Mouse (Mus musculus) ovary, postnatal 36 days (tissue): ENCODE results near the gene Olfr181.

Source experiments
- DNase-seq: peaks from one replicate; pipeline ENCODE4 v3.0.0; 2022; ENCODE audit warnings: low spot score, mixed read lengths

Gene Olfr181

DNA sequence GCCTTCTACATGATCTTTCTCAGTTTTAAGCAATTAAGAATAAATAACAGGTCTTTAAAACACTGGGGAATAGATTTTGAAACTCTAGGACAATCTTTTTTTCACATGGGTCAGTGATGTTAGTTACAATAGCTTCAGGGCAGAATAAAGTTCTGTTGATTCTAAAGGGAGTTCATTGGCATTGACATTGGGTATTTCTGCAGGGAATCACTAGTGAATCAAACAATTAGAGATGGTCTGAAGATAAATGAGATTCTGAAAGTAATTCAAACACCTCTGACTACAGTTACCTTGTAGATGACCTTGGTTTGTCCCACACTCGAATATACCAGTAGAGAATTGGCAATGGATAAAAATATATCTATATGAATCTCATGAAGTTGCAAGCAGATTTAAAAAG, at the start of gene Olfr181:
Gene Olfr181, minus strand, starts transcription at position 101 of the 400 bp plus-strand sequence.
- no peak for DNase-seq

GRCm38 (mm10) chr16:58929292-58929691, 737 bp upstream of the Olfr181 start, which contains the start of gene Olfr180:
TSS of gene Olfr180 (minus strand) at chr16:58929392.
- DNase-seq = no peak

DNA sequence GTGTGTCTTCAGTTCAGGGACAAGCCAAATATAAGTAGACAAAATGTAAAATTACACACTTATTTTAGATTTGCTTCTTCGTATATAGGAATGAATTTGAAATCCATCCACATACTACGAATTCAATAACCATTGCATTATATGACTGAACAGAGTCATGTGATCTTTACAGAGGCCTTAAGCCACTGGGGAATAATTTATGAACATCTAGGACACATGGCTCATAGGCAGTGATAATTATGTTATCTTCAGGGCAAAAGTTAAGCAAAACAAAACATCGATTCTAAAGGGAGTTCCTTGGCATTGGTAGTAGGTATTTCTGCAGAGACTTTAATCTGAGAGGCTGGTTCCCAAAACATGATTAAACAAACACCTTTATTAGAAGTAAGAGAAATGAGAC, 36.6 kb downstream of the Olfr181 start, which contains the start of gene Olfr178:
Gene Olfr178, minus strand, starts transcription at position 101 of the 400 bp plus-strand sequence.
- DNase-seq = no peak

DNA sequence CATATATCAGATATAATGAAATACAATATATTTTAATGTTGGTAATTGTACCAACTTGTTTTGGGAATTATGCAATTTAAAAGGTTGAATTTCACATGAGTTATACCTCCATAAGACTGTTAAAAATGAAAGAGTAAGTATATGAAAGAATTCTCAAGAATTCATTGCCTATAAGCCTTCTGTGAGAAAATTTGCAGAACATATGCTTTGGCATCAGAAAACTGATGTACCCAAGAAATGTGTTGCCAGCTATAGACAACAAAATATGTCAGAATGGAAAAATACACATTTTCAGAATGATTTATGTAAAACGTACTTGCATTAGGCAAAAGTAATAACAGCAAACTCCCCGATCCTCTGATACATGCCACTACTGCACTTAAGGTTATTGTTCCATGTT, 44.1 kb downstream of the Olfr181 start:
- DNase-seq = no peak
